Mouse (Mus musculus): ENCODE data around the gene Lin7a. TPM values are rescaled to one million over a fixed set of nuclear protein-coding genes. Genes with fewer than 3 reads are reported as not detected.
"Not testable (repeated sequence)": the region's sequence is repeated elsewhere in the genome, so short reads cannot be mapped to it uniquely, and the experiment has no call there.

Gene Lin7a
- polyA plus RNA-seq, 1 experiment from 2014 or later: 26.1 TPM

DNA sequence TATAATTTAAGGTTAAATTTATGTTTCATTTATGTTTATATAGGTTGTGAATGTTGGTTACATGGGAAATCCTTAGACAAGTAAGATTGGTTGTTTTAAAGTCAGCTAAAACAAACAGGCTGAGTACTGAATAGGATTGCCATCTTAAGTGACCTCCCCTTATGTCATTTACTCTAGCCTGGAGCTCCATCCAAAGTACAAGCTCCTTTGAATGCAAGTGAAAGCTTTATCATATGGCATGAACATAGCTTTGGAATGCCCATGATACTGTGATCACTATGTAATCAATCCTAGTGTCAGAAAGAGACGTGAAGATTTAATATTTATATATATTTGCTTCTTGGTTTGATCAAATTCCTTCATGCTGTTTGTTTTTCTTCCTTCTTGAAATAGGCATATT lies 31.0 kb upstream of the Lin7a start:
- no peak overlapping the region for H3K9ac ChIP-seq (ENCODE audit: low read length)
- H3K4me2 ChIP-seq (ENCODE audit: low read depth): no peak overlapping the region
- WGBS: 93% methylated on average over 1 of the region's 1 CpGs
- ATAC-seq (ENCODE audit: insufficient read depth, low FRiP score, low TSS enrichment) (no peak), DNase-seq (ENCODE audit: low spot score) (no peak)
- no peak overlapping the region for H3K4me3 ChIP-seq (ENCODE audit: low read depth, low read length)
- no peak overlapping the region for H3K27ac ChIP-seq (ENCODE audit: low read depth, low read length)
- H3K9me3 ChIP-seq (ENCODE audit: control insufficient read depth, low read length): no peaks in the 10 kb centered on the region
- no peaks in the 10 kb centered on the region for H3K4me1 ChIP-seq (ENCODE audit: control insufficient read depth, insufficient read depth, low read length)
- no peaks in the 10 kb centered on the region for H3K27me3 ChIP-seq (ENCODE audit: control insufficient read depth, insufficient read depth, low read length)
- no peaks in the 10 kb centered on the region for H3K36me3 ChIP-seq (ENCODE audit: control insufficient read depth, insufficient read depth, low read length)

DNA sequence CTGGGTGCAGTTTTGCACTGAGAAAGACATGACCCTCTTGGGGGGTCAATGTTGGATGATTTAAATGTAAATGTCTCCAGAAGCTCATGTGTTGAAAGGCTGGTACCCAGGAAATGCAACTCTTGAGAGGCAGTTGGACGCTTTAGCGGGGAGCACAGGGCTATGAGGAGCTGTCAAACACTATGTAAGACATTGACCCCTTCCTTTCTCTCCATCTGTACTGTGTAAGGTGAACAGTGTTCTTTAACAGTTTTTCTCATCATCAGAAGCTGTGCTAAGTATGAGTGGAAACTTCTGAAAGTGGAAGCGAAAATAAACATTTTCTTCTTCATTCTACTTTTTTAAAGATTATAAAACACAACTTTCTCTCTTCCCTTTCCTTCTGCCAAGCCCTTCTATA lies 30.5 kb upstream of the Lin7a start:
- no peaks in the 10 kb centered on the region for H3K4me1 ChIP-seq (ENCODE audit: control insufficient read depth, insufficient read depth, low read length)
- WGBS: 92% methylated on average over 3 of the region's 3 CpGs
- H3K9me3 ChIP-seq (ENCODE audit: control insufficient read depth, low read length): no peaks in the 10 kb centered on the region

DNA sequence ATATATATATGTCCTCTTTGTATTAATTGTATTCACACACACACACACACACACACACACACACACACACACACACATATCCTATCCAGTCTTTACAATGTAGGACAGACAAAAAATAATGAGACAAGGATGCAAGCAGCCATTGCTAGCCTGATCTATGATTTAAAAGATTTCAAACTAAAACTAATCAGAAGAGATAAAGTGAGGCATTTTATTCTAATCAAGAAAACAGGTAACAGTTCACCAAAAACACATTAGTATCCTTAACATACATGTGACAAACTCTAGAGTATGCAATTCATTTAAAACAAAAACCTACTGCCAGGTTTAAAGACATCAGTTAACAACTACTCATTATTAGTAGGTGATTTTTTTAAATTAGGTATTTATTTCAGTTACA lies 30.1 kb upstream of the Lin7a start:
- H3K27me3 ChIP-seq (ENCODE audit: control insufficient read depth, insufficient read depth, low read length): no peaks in the 10 kb centered on the region
- ATAC-seq (ENCODE audit: insufficient read depth, low FRiP score, low TSS enrichment): no peak
- no peaks in the 10 kb centered on the region for H3K4me1 ChIP-seq (ENCODE audit: control insufficient read depth, insufficient read depth, low read length)
- H3K9me3 ChIP-seq (ENCODE audit: control insufficient read depth, low read length): no peaks in the 10 kb centered on the region
- no peak overlapping the region for H3K4me3 ChIP-seq (ENCODE audit: low read depth, low read length)
- DNase-seq (ENCODE audit: low spot score): no peak
- H3K36me3 ChIP-seq (ENCODE audit: control insufficient read depth, insufficient read depth, low read length): no peaks in the 10 kb centered on the region
- H3K9ac ChIP-seq (ENCODE audit: low read length): no peak overlapping the region
- no peak overlapping the region for H3K27ac ChIP-seq (ENCODE audit: low read depth, low read length)
- no peak overlapping the region for H3K4me2 ChIP-seq (ENCODE audit: low read depth)

More for the DNA sequence above, 30.5 kb upstream of the Lin7a start:
- H3K36me3 ChIP-seq (ENCODE audit: control insufficient read depth, insufficient read depth, low read length): no peaks in the 10 kb centered on the region
- H3K4me2 ChIP-seq (ENCODE audit: low read depth): no peak overlapping the region
- H3K9ac ChIP-seq (ENCODE audit: low read length): no peak overlapping the region
- H3K27ac ChIP-seq (ENCODE audit: low read depth, low read length): no peak overlapping the region
- ATAC-seq (ENCODE audit: insufficient read depth, low FRiP score, low TSS enrichment): no peak
- H3K4me3 ChIP-seq (ENCODE audit: low read depth, low read length): no peak overlapping the region
- no peaks in the 10 kb centered on the region for H3K27me3 ChIP-seq (ENCODE audit: control insufficient read depth, insufficient read depth, low read length)
- no peak for DNase-seq (ENCODE audit: low spot score)

- not testable (repeated sequence) for H3K27ac ChIP-seq (ENCODE audit: low read depth, low read length); DNase-seq (ENCODE audit: low spot score); H3K36me3 ChIP-seq (ENCODE audit: control insufficient read depth, insufficient read depth, low read length); H3K9ac ChIP-seq (ENCODE audit: low read length); H3K27me3 ChIP-seq (ENCODE audit: control insufficient read depth, insufficient read depth, low read length); ATAC-seq (ENCODE audit: insufficient read depth, low FRiP score, low TSS enrichment); H3K9me3 ChIP-seq (ENCODE audit: control insufficient read depth, low read length); H3K4me1 ChIP-seq (ENCODE audit: control insufficient read depth, insufficient read depth, low read length); H3K4me2 ChIP-seq (ENCODE audit: low read depth); H3K4me3 ChIP-seq (ENCODE audit: low read depth, low read length)
- 87% methylated on average over 1 of the region's 1 CpGs for WGBS
Observed at GRCm38 (mm10) chr10:107241999-107242398, 29.5 kb upstream of the Lin7a start.

DNA sequence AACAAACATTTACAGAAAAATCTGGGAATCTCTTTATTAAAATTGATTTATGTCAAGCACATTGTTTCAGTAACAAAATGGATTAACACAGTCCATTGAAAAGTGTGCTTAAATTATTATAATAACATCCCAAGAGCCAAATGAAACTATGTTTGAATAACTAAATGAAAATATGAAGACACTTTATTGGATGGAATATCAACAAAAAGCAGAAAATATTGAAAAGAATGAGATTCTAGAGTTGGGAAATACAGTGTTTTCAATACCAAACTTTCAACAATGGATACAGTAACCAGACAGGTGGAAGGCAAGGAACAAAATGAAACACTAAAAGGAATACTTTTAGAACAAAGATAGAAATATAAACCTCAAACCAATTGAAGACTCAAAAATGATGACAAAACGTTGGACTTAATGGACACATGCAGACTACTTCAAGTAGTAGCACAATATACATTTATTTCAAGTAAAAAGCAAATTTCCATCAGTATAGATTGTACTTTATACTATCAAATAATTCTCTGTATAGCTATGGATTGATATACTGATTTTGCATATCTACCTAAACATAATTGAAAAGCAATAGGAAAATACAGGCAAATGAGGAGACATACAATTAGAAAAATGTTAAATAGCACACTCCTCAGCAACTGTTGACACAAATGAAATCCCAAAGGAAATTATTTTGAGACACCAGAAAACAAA lies 28.6 kb upstream of the Lin7a start:
- WGBS: 81% methylated on average over 1 of the region's 1 CpGs
- H3K36me3 ChIP-seq (ENCODE audit: control insufficient read depth, insufficient read depth, low read length): no peaks in the 10 kb centered on the region
- H3K4me2 ChIP-seq (ENCODE audit: low read depth): no peak overlapping the region
- ATAC-seq (ENCODE audit: insufficient read depth, low FRiP score, low TSS enrichment): no peak
- no peak overlapping the region for H3K27ac ChIP-seq (ENCODE audit: low read depth, low read length)
- H3K9me3 ChIP-seq (ENCODE audit: control insufficient read depth, low read length): no peaks in the 10 kb centered on the region
- no peak overlapping the region for H3K4me3 ChIP-seq (ENCODE audit: low read depth, low read length)
- H3K27me3 ChIP-seq (ENCODE audit: control insufficient read depth, insufficient read depth, low read length): no peaks in the 10 kb centered on the region
- H3K4me1 ChIP-seq (ENCODE audit: control insufficient read depth, insufficient read depth, low read length): no peaks in the 10 kb centered on the region
- H3K9ac ChIP-seq (ENCODE audit: low read length): no peak overlapping the region
- no peak for DNase-seq (ENCODE audit: low spot score)

GRCm38 (mm10) chr10:107244211-107244610 lies 27.3 kb upstream of the Lin7a start:
- no peaks in the 10 kb centered on the region for H3K9me3 ChIP-seq (ENCODE audit: control insufficient read depth, low read length)
- WGBS: 85% methylated on average over 2 of the region's 2 CpGs
- no peaks in the 10 kb centered on the region for H3K27me3 ChIP-seq (ENCODE audit: control insufficient read depth, insufficient read depth, low read length)
- H3K4me2 ChIP-seq (ENCODE audit: low read depth): no peak overlapping the region
- H3K36me3 ChIP-seq (ENCODE audit: control insufficient read depth, insufficient read depth, low read length): no peaks in the 10 kb centered on the region
- no peak overlapping the region for H3K4me3 ChIP-seq (ENCODE audit: low read depth, low read length)
- no peak overlapping the region for H3K27ac ChIP-seq (ENCODE audit: low read depth, low read length)
- H3K9ac ChIP-seq (ENCODE audit: low read length): no peak overlapping the region
- no peak for DNase-seq (ENCODE audit: low spot score)
- ATAC-seq (ENCODE audit: insufficient read depth, low FRiP score, low TSS enrichment): no peak
- H3K4me1 ChIP-seq (ENCODE audit: control insufficient read depth, insufficient read depth, low read length): no peaks in the 10 kb centered on the region

DNA sequence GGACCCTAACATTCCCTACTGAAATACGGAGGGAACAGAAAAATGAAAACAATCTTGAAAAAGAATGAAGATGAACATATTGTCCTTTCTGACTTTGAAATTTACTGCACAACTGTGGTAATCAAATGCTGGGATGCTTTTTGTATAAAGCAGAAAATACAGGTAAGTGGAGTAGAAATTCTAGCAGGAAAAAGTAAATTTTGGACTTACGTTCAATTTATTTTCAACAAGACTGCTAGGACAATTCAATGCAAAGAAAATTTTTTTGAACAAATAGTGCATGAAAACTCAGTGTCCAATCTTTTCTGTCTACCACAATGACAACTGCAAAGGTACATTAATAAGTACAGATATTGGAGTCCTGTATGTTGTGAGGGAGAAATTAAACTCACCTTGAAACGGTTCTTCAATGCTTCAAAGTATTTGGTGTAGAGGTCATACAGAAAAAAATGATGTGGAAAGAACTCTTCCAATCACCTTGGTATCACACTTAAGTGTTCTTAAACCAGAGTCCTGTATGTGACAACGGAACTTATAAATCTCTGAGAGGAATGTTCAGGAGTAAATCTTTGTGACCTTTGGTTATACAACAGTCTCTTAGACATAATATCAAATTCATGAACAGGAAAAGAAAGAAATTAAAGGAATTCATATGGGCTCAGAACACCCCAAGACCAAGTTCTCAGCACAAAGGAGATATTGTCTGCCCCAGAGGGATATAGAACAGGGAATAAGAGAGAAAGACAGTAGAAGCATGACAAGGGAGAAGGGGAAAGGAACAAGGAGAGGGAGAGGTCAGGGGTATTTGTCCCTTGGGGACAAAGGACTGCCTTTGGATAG lies 26.6 kb upstream of the Lin7a start:
- Histone ChIP-seq H3K4me1 (ENCODE audit: control insufficient read depth, insufficient read depth, low read length) (no peaks in the 10 kb centered on the region), H3K4me3 (ENCODE audit: low read depth, low read length) (no peak overlapping the region), H3K27ac (ENCODE audit: low read depth, low read length) (no peak overlapping the region), H3K4me2 (ENCODE audit: low read depth) (no peak overlapping the region), H3K27me3 (ENCODE audit: control insufficient read depth, insufficient read depth, low read length) (no peaks in the 10 kb centered on the region), H3K36me3 (ENCODE audit: control insufficient read depth, insufficient read depth, low read length) (no peaks in the 10 kb centered on the region), H3K9me3 (ENCODE audit: control insufficient read depth, low read length) (no peaks in the 10 kb centered on the region), H3K9ac (ENCODE audit: low read length) (no peak overlapping the region)
- WGBS: 87% methylated on average over 4 of the region's 4 CpGs
- DNase-seq (ENCODE audit: low spot score) (no peak), ATAC-seq (ENCODE audit: insufficient read depth, low FRiP score, low TSS enrichment) (no peak)

DNA sequence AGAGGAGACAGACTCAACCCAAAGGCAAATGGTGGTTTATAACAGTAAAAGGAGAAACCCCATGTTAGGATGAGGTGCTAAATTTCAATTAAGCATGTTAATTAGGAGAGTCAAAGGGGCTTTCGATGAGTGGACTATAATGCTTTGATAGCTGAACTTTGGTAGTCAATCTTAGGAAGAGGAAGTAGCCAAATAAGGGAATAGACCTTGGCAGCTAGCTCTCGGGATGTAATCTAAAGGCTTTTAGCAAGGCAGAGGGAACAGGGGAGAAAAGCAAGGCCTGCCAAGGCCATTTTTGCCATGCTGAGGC lies 26.0 kb upstream of the Lin7a start:
- Histone ChIP-seq H3K9me3 (ENCODE audit: control insufficient read depth, low read length) (no peaks in the 10 kb centered on the region), H3K9ac (ENCODE audit: low read length) (no peak overlapping the region), H3K36me3 (ENCODE audit: control insufficient read depth, insufficient read depth, low read length) (no peaks in the 10 kb centered on the region), H3K27ac (ENCODE audit: low read depth, low read length) (no peak overlapping the region), H3K27me3 (ENCODE audit: control insufficient read depth, insufficient read depth, low read length) (no peaks in the 10 kb centered on the region), H3K4me2 (ENCODE audit: low read depth) (no peak overlapping the region), H3K4me3 (ENCODE audit: low read depth, low read length) (no peak overlapping the region), H3K4me1 (ENCODE audit: control insufficient read depth, insufficient read depth, low read length) (no peaks in the 10 kb centered on the region)
- no peak for DNase-seq (ENCODE audit: low spot score)
- ATAC-seq (ENCODE audit: insufficient read depth, low FRiP score, low TSS enrichment): no peak
- 70% methylated on average over 2 of the region's 2 CpGs for WGBS

- 94% methylated on average over 2 of the region's 2 CpGs for WGBS
- no peak overlapping the region for H3K4me3 ChIP-seq (ENCODE audit: low read depth, low read length)
- H3K4me1 ChIP-seq (ENCODE audit: control insufficient read depth, insufficient read depth, low read length): no peaks in the 10 kb centered on the region
Observed at GRCm38 (mm10) chr10:107245961-107246460, 25.5 kb upstream of the Lin7a start.

More at GRCm38 (mm10) chr10:107245961-107246460, 25.5 kb upstream of the Lin7a start:
- Histone ChIP-seq H3K9me3 (ENCODE audit: control insufficient read depth, low read length) (no peaks in the 10 kb centered on the region), H3K36me3 (ENCODE audit: control insufficient read depth, insufficient read depth, low read length) (no peaks in the 10 kb centered on the region), H3K27me3 (ENCODE audit: control insufficient read depth, insufficient read depth, low read length) (no peaks in the 10 kb centered on the region), H3K4me2 (ENCODE audit: low read depth) (no peak overlapping the region), H3K27ac (ENCODE audit: low read depth, low read length) (no peak overlapping the region), H3K9ac (ENCODE audit: low read length) (no peak overlapping the region)
- no peak for DNase-seq (ENCODE audit: low spot score)
- ATAC-seq (ENCODE audit: insufficient read depth, low FRiP score, low TSS enrichment): no peak
